Mouse (Mus musculus): ENCODE measurements around the gene B3galt4. TPM values are rescaled to one million over a fixed set of nuclear protein-coding genes. Genes with fewer than 3 reads are reported as not detected.
"Not testable (repeated sequence)": the region's sequence is repeated elsewhere in the genome, so short reads cannot be mapped to it uniquely, and the experiment has no call there.

B3galt4 gene
- 3.8 and 4.6 TPM in 2 replicates for polyA plus RNA-seq (2014; fragmentation: Nextera tagmentation; extraction: Ambion mirVana)

GRCm38 (mm10) chr17:33951021-33951946 is at the start of gene B3galt4:
B3galt4 (minus strand) TSS chr17:33951488.
- Histone ChIP-seq H3K4me3 (ENCODE audit: control insufficient read depth in 1 of 2, insufficient read depth in 1 of 2, low read depth in 1 of 2, low read length in 2 of 2) (peak within 1 kb of the TSS; percentile 56 to 68), H3K36me3 (ENCODE audit: control insufficient read depth, insufficient read depth, low read length) (peaks cover 58% of the 10 kb centered on the region), H3K4me2 (ENCODE audit: low read length) (peak within 1 kb of the TSS; percentile 97), H3K9me3 (ENCODE audit: control insufficient read depth, low read length) (no peaks in the 10 kb centered on the region), H3K27ac (replicated peaks in 1 of 2; ENCODE audit: control insufficient read depth in 1 of 2, insufficient read depth in 1 of 2, low read depth in 2 of 2, low read length in 2 of 2) (peak within 1 kb of the TSS; percentile 85 to 87), H3K27me3 (ENCODE audit: control insufficient read depth, insufficient read depth, low read length) (no peaks in the 10 kb centered on the region), H3K9ac (ENCODE audit: low read length) (peak within 1 kb of the TSS; percentile 78), H3K4me1 (ENCODE audit: control insufficient read depth in 2 of 2, insufficient read depth in 2 of 2, low read length in 2 of 2) (peaks cover 21 to 45% of the 10 kb centered on the region in 2 experiments)
- peak; percentile 45 for ATAC-seq (ENCODE audit: insufficient number of reproducible peaks, insufficient read depth, low FRiP score, low read depth)
- WGBS, result under 1% methylated on average over 45 of the region's 45 CpGs

- not testable (repeated sequence) for H3K36me3 ChIP-seq (ENCODE audit: control insufficient read depth, insufficient read depth, low read length); H3K4me2 ChIP-seq (ENCODE audit: low read length); H3K9me3 ChIP-seq (ENCODE audit: control insufficient read depth, low read length); H3K9ac ChIP-seq (ENCODE audit: low read length); H3K4me1 ChIP-seq (ENCODE audit: control insufficient read depth in 2 of 2, insufficient read depth in 2 of 2, low read length in 2 of 2); ATAC-seq (ENCODE audit: insufficient number of reproducible peaks, insufficient read depth, low FRiP score, low read depth); H3K4me3 ChIP-seq (ENCODE audit: control insufficient read depth in 1 of 2, insufficient read depth in 1 of 2, low read depth in 1 of 2, low read length in 2 of 2); H3K27ac ChIP-seq (replicated peaks in 1 of 2; ENCODE audit: control insufficient read depth in 1 of 2, insufficient read depth in 1 of 2, low read depth in 2 of 2, low read length in 2 of 2)
- WGBS, result 36% methylated on average over 2 of the region's 2 CpGs
- peaks cover 20% of the 10 kb centered on the region for H3K27me3 ChIP-seq (ENCODE audit: control insufficient read depth, insufficient read depth, low read length)
Observed at GRCm38 (mm10) chr17:34000796-34001195, 49.5 kb upstream of the B3galt4 start.

GRCm38 (mm10) chr17:34000150-34000537 is 48.9 kb upstream of the B3galt4 start, which contains the start of gene H2-K1:
H2-K1 (minus strand) TSS chr17:34000347.
- Histone ChIP-seq H3K9ac (ENCODE audit: low read length) (peak within 1 kb of the TSS; percentile 70), H3K27ac (replicated peaks in 1 of 2; ENCODE audit: control insufficient read depth in 1 of 2, insufficient read depth in 1 of 2, low read depth in 2 of 2, low read length in 2 of 2) (no peak within 1 kb of the TSS), H3K27me3 (ENCODE audit: control insufficient read depth, insufficient read depth, low read length) (peaks cover 20% of the 10 kb centered on the region), H3K36me3 (ENCODE audit: control insufficient read depth, insufficient read depth, low read length) (no peaks in the 10 kb centered on the region), H3K4me1 (ENCODE audit: control insufficient read depth in 2 of 2, insufficient read depth in 2 of 2, low read length in 2 of 2) (peaks cover 0 to 2% of the 10 kb centered on the region in 2 experiments; a peak in 1 of 4 replicates), H3K4me3 (ENCODE audit: control insufficient read depth in 1 of 2, insufficient read depth in 1 of 2, low read depth in 1 of 2, low read length in 2 of 2) (peak within 1 kb of the TSS; percentile 63 to 67), H3K4me2 (ENCODE audit: low read length) (peak within 1 kb of the TSS; percentile 100), H3K9me3 (ENCODE audit: control insufficient read depth, low read length) (no peaks in the 10 kb centered on the region)
- WGBS, result under 1% methylated on average over 30 of the region's 30 CpGs
- peak; percentile 69; the same call in 1 of the 2 replicates for ATAC-seq (ENCODE audit: insufficient number of reproducible peaks, insufficient read depth, low FRiP score, low read depth)

GRCm38 (mm10) chr17:33999341-34000149 is 48.3 kb upstream of the B3galt4 start:
- no peaks in the 10 kb centered on the region for H3K36me3 ChIP-seq (ENCODE audit: control insufficient read depth, insufficient read depth, low read length)
- 2% methylated on average over 82 of the region's 87 CpGs for WGBS
- H3K27ac ChIP-seq (replicated peaks in 1 of 2; ENCODE audit: control insufficient read depth in 1 of 2, insufficient read depth in 1 of 2, low read depth in 2 of 2, low read length in 2 of 2), result no peak overlapping the region
- H3K9me3 ChIP-seq (ENCODE audit: control insufficient read depth, low read length), result no peaks in the 10 kb centered on the region
- H3K9ac ChIP-seq (ENCODE audit: low read length), result peak overlapping the region; percentile 70
- peaks cover 20% of the 10 kb centered on the region for H3K27me3 ChIP-seq (ENCODE audit: control insufficient read depth, insufficient read depth, low read length)
- peak overlapping the region; percentile 100 for H3K4me2 ChIP-seq (ENCODE audit: low read length)
- peak overlapping the region; percentile 63 to 67 for H3K4me3 ChIP-seq (ENCODE audit: control insufficient read depth in 1 of 2, insufficient read depth in 1 of 2, low read depth in 1 of 2, low read length in 2 of 2)
- ATAC-seq (ENCODE audit: insufficient number of reproducible peaks, insufficient read depth, low FRiP score, low read depth), result peak; percentile 65; the same call in 1 of the 2 replicates
- H3K4me1 ChIP-seq (ENCODE audit: control insufficient read depth in 2 of 2, insufficient read depth in 2 of 2, low read length in 2 of 2), result peaks cover 0 to 2% of the 10 kb centered on the region in 2 experiments; a peak in 1 of 4 replicates

- peaks cover 20% of the 10 kb centered on the region for H3K27me3 ChIP-seq (ENCODE audit: control insufficient read depth, insufficient read depth, low read length)
- not testable (repeated sequence) for H3K4me3 ChIP-seq (ENCODE audit: control insufficient read depth in 1 of 2, insufficient read depth in 1 of 2, low read depth in 1 of 2, low read length in 2 of 2); H3K4me1 ChIP-seq (ENCODE audit: control insufficient read depth in 2 of 2, insufficient read depth in 2 of 2, low read length in 2 of 2); H3K4me2 ChIP-seq (ENCODE audit: low read length); ATAC-seq (ENCODE audit: insufficient number of reproducible peaks, insufficient read depth, low FRiP score, low read depth); H3K9ac ChIP-seq (ENCODE audit: low read length); H3K27ac ChIP-seq (replicated peaks in 1 of 2; ENCODE audit: control insufficient read depth in 1 of 2, insufficient read depth in 1 of 2, low read depth in 2 of 2, low read length in 2 of 2); H3K9me3 ChIP-seq (ENCODE audit: control insufficient read depth, low read length); H3K36me3 ChIP-seq (ENCODE audit: control insufficient read depth, insufficient read depth, low read length)
- WGBS, result 40% methylated on average over 5 of the region's 5 CpGs
Observed at GRCm38 (mm10) chr17:33998697-33999096, 47.4 kb upstream of the B3galt4 start.

- H3K36me3 ChIP-seq (ENCODE audit: control insufficient read depth, insufficient read depth, low read length); ATAC-seq (ENCODE audit: insufficient number of reproducible peaks, insufficient read depth, low FRiP score, low read depth); H3K4me3 ChIP-seq (ENCODE audit: control insufficient read depth in 1 of 2, insufficient read depth in 1 of 2, low read depth in 1 of 2, low read length in 2 of 2); H3K4me1 ChIP-seq (ENCODE audit: control insufficient read depth in 2 of 2, insufficient read depth in 2 of 2, low read length in 2 of 2); H3K4me2 ChIP-seq (ENCODE audit: low read length); H3K9ac ChIP-seq (ENCODE audit: low read length); H3K9me3 ChIP-seq (ENCODE audit: control insufficient read depth, low read length); H3K27ac ChIP-seq (replicated peaks in 1 of 2; ENCODE audit: control insufficient read depth in 1 of 2, insufficient read depth in 1 of 2, low read depth in 2 of 2, low read length in 2 of 2): not testable (repeated sequence)
- H3K27me3 ChIP-seq (ENCODE audit: control insufficient read depth, insufficient read depth, low read length), result peaks cover 20% of the 10 kb centered on the region
- WGBS, result 79% methylated on average over 2 of the region's 2 CpGs
Observed at GRCm38 (mm10) chr17:33997025-33997424, 45.7 kb upstream of the B3galt4 start.

- Histone ChIP-seq H3K9ac (ENCODE audit: low read length) (no peak overlapping the region), H3K27me3 (ENCODE audit: control insufficient read depth, insufficient read depth, low read length) (peaks cover 7% of the 10 kb centered on the region; the same call in 1 of the 2 replicates), H3K27ac (replicated peaks in 1 of 2; ENCODE audit: control insufficient read depth in 1 of 2, insufficient read depth in 1 of 2, low read depth in 2 of 2, low read length in 2 of 2) (no peak overlapping the region), H3K4me2 (ENCODE audit: low read length) (no peak overlapping the region), H3K4me1 (ENCODE audit: control insufficient read depth in 2 of 2, insufficient read depth in 2 of 2, low read length in 2 of 2) (peaks cover 0 to 2% of the 10 kb centered on the region in 2 experiments; a peak in 1 of 4 replicates), H3K9me3 (ENCODE audit: control insufficient read depth, low read length) (no peaks in the 10 kb centered on the region), H3K36me3 (ENCODE audit: control insufficient read depth, insufficient read depth, low read length) (no peaks in the 10 kb centered on the region), H3K4me3 (ENCODE audit: control insufficient read depth in 1 of 2, insufficient read depth in 1 of 2, low read depth in 1 of 2, low read length in 2 of 2) (no peak overlapping the region)
- no peak for ATAC-seq (ENCODE audit: insufficient number of reproducible peaks, insufficient read depth, low FRiP score, low read depth)
- 44% methylated on average over 3 of the region's 3 CpGs for WGBS
Observed at GRCm38 (mm10) chr17:33995651-33996050, 44.4 kb upstream of the B3galt4 start.
